Comparison of ENCODE assay signal across 19 mouse cellular contexts in the genomic region with DNA sequence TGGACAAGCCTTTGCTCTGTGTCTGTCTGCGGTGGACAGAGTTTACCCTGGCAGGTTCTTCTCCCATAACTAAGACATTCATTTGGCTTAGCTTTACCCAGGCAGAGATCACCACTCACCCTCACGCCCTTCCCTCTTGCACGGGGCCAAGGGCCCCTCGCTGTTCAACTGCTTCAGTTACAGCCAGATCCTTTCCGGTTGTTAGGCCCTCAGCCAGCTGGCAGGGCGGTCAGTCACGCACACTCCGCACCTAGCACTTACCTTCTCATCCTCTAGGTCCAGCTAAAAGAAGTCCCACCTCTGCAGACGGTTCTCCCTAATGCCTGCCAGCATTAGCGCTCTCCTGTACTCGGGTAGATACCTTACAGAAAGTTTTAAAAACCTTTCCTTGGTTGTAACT. TPM values are rescaled to one million over a fixed set of nuclear protein-coding genes. Genes with fewer than 3 reads are reported as not detected.
A peak's percentile ranks its signal among the peaks of the same experiment; 100 is the strongest.
DNase-seq lines count a peak whose midpoint lies in the region; TF ChIP-seq lines count a peak whose summit lies in the region.
"Had no signal": no experiment of that assay in that cellular context is flagged by ENCODE, and none has a peak within 500 bp of the region (broad histone marks: within the 10 kb centered on the region; RNA-seq: fewer than 3 reads in every experiment).

No protein-coding gene starts in this region.

- no peaks in the 10 kb centered on the region; the same call in 1 of the 2 replicates for H3K4me1 ChIP-seq in cerebellum, adult 2 months (ENCODE audit: control insufficient read depth, insufficient read depth, low read length)
- H3K4me1 ChIP-seq in heart, adult 2 months (ENCODE audit: control insufficient read depth, insufficient read depth, low read length), result peaks cover 3% of the 10 kb centered on the region
- H3K4me1 ChIP-seq: embryonic facial prominence, embryonic 12.5 days; forebrain, embryonic 13.5 days; forebrain, embryonic 15.5 days had no signal

- no peak overlapping the region for H3K4me3 ChIP-seq in cerebellum, adult 2 months (replicated peaks; ENCODE audit: insufficient read depth, low read depth, low read length)
- no peak overlapping the region for H3K4me3 ChIP-seq in heart, adult 2 months
- H3K4me3 ChIP-seq: embryonic facial prominence, embryonic 10.5 days; embryonic facial prominence, embryonic 12.5 days; forebrain, embryonic 13.5 days; forebrain, embryonic 15.5 days had no signal

- no peak overlapping the region for H3K9ac ChIP-seq in heart, adult 2 months (ENCODE audit: low read depth, low read length)
- H3K9ac ChIP-seq: embryonic facial prominence, embryonic 12.5 days; forebrain, embryonic 13.5 days; forebrain, embryonic 15.5 days; forebrain, postnatal 0 days had no signal

- no peaks in the 10 kb centered on the region for H3K79me2 ChIP-seq in heart, adult 2 months (replicated peaks; ENCODE audit: control insufficient read depth, insufficient read depth, low read length)

- WGBS in cerebellum, adult 2 months, result 31% methylated on average over 11 of the region's 11 CpGs
- WGBS in heart, adult 2 months, result 62% methylated on average over 11 of the region's 11 CpGs

- TF ChIP-seq EP300 in heart, adult 2 months (IDR thresholded peaks at IDR 0.05; ENCODE audit: insufficient read depth, low read depth, low read length), result no peak

- no peaks in the 10 kb centered on the region for H3K27me3 ChIP-seq in cerebellum, adult 2 months (ENCODE audit: control insufficient read depth, insufficient read depth, low read length)
- no peaks in the 10 kb centered on the region for H3K27me3 ChIP-seq in heart, adult 2 months (ENCODE audit: control insufficient read depth, insufficient read depth, low read length)
- H3K27me3 ChIP-seq: CH12.LX; embryonic facial prominence, embryonic 12.5 days; forebrain, embryonic 13.5 days; forebrain, embryonic 15.5 days; Patski had no signal

- intact Hi-C loops in heart, adult 2 months (cut with DNase I), result loop anchor here (5.0 kb wide), 1 partner anchor 424 kb away; no protein-coding TSS in a partner anchor

- no peak for TF ChIP-seq CTCF in cerebellum, adult 2 months (IDR thresholded peaks at IDR 0.05; ENCODE audit: borderline replicate concordance, insufficient read depth, low read depth, low read length)
- no peak for TF ChIP-seq CTCF in heart, adult 2 months (IDR thresholded peaks at IDR 0.05)

- H3K27ac ChIP-seq in cerebellum, adult 2 months (ENCODE audit: insufficient read depth, low read length), result no peak overlapping the region
- H3K27ac ChIP-seq in heart, adult 2 months, result no peak overlapping the region
- H3K27ac ChIP-seq: embryonic facial prominence, embryonic 10.5 days; embryonic facial prominence, embryonic 12.5 days; forebrain, embryonic 13.5 days; forebrain, embryonic 15.5 days had no signal

- no peaks in the 10 kb centered on the region for H3K36me3 ChIP-seq in heart, adult 2 months (ENCODE audit: control insufficient read depth, insufficient read depth, low read length)

- no peak for TF ChIP-seq POLR2A in cerebellum, adult 2 months (IDR thresholded peaks at IDR 0.05; ENCODE audit: borderline replicate concordance, insufficient read depth, low read length)
- TF ChIP-seq POLR2A in heart, adult 2 months (IDR thresholded peaks at IDR 0.05; ENCODE audit: insufficient read depth, low read depth, low read length), result no peak

- DNase-seq in cerebellum, postnatal 10 days, result peak; percentile 36 to 53
- DNase-seq in cerebellum, adult 9-11 months, result no peak
- DNase-seq in cerebellum, postnatal 25 days, result peak; percentile 30 to 51
- no peak for DNase-seq in cerebellum, adult 2 months
- peak; percentile 23 for DNase-seq in heart, postnatal 4 days
- DNase-seq in heart, adult 2 months, result no peak
- DNase-seq: adrenal gland, adult 8-10 months; adrenal gland, postnatal 14 days; adrenal gland, postnatal 36 days; B cell, adult 2 months; cerebellum, adult 11-12 months; cerebellum, adult 8-10 months; forebrain, postnatal 0 days had no signal

RNA-seq across cellular contexts. Expression of gene Crtc3, which starts 44.3 kb away (rescaled TPM):
- 21.7 and 24.8 TPM in 2 replicates for polyA plus RNA-seq in cerebellum, adult 2 months (2012; rRNA removed)
- 10 to 100 TPM; 19.5 to 20.3 TPM for total RNA-seq in heart, postnatal 4 days (2021)
- 10 to 100 TPM; 11.0 to 12.9 TPM for total RNA-seq in heart, adult 2 months (2021)
- polyA plus RNA-seq in heart, adult 2 months (2012; rRNA removed), result 11.6 and 14.3 TPM in 2 replicates

Comparison
In these comparisons a context has a peak if more than half of its experiments do, and no peak if none do; other contexts are left out.
1. DNase-seq: peak in cerebellum, postnatal 10 days (2 of 2), cerebellum, postnatal 25 days (2 of 2) and heart, postnatal 4 days (single experiment); none in cerebellum, adult 9-11 months (single experiment), cerebellum, adult 2 months (0 of 2) and heart, adult 2 months (0 of 2).